Mouse (Mus musculus): ENCODE results near the gene Adam8.

DNA sequence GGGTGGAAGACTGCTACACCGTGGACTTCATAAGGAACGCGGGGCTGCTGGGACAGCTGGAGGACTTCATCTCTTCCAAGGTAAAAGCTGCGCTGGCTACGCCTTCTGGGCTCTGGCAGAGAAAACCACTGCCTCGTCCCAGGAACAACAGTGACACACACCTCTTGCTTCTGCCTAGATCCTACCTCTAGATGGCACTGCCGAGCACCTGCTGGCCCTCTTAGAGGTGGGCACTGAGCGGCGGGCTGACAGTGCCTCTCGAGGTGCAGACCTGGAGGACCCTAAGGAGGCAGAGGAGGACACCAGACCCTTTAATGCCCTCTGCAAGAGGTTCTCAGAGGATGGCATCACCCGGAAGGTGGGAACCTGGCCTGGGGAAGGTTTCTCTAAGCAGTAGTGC, 61.6 kb downstream of the Adam8 start:
- no peak for TF ChIP-seq POLR2A (IDR thresholded peaks at IDR 0.05; ENCODE audit: borderline replicate concordance, insufficient read depth, low read length)
- peak; percentile 59; the same call in 1 of the 2 replicates for TF ChIP-seq CTCF (IDR thresholded peaks at IDR 0.05; ENCODE audit: borderline replicate concordance, insufficient read depth, low read depth, low read length)

All from cerebellum, adult 2 months (tissue).